Mouse (Mus musculus): Measurements from ENCODE around the gene Noc2l. TPM values are rescaled to one million over a fixed set of nuclear protein-coding genes. Genes with fewer than 3 reads are reported as not detected.

The Noc2l gene
- total and polyA plus RNA-seq, 3 experiments = 122 to 234 (median 164) TPM

DNA sequence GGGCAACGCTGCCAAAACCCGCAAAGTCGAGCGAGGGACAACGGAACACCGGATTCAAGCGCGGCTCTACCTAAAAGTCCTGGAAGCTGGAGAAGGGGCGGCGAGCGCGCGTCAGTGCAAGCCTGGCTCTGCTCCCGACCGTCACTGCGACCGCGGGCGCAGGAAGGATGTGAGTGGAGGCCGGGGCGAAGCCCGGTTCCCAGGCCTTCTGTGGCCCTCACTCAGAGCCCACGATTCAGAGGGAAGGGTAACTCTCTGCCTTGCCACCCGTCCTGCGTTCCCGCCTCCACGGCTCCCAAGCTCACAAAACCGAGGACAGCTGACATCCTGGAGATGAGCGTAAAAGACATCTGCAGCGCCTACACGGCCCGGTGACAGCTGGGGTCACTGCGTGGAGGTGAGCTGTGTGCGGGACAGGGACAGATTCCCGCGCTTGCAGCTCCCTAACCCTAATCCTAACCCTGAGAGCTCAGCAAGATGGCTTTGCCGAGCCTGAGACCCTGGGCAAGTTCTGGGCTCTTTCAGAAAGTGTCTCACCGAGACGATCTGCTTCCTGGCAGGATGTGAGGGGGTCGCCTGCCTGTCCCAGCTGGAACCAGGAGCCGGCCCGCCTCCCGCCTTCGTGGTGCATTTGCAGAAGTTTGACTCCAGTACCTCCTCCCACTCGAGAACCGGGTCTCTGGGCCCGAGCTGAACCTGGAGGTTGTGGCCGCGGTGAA is 32.2 kb upstream of the Noc2l start:
- Histone ChIP-seq H3K36me3 (ENCODE audit: control insufficient read depth in 1 of 2, insufficient read depth in 2 of 2, low read length in 2 of 2) (peaks cover 0 to 9% of the 10 kb centered on the region in 2 experiments; a peak in 2 of 4 replicates), H3K4me1 (ENCODE audit: control insufficient read depth in 1 of 2, insufficient read depth in 2 of 2, low read length in 2 of 2) (peaks cover 6 to 24% of the 10 kb centered on the region in 2 experiments; a peak in 3 of 4 replicates), H3K27ac (ENCODE audit: control insufficient read depth, low read depth, low read length) (peak overlapping the region; percentile 85), H3K9ac (ENCODE audit: control insufficient read depth, low read depth, low read length, poor library complexity, severe bottlenecking) (peak overlapping the region; percentile 88), H3K9me3 (replicated peaks; ENCODE audit: insufficient read depth, low read length) (no peaks in the 10 kb centered on the region), H3K79me2 (ENCODE audit: control insufficient read depth, insufficient read depth, low read length, poor library complexity) (peaks cover 15% of the 10 kb centered on the region), H3K27me3 (ENCODE audit: control insufficient read depth in 1 of 2, insufficient read depth in 2 of 2, low read length in 2 of 2) (no peaks in the 10 kb centered on the region), H3K4me3 (ENCODE audit: control insufficient read depth in 1 of 2, insufficient read depth in 1 of 2, low read depth in 2 of 2, low read length in 2 of 2) (peak overlapping the region; percentile 71 to 94)
- TF ChIP-seq E2F4 (IDR thresholded peaks at IDR 0.05; ENCODE audit: borderline replicate concordance, low read depth, low read length) = peak; percentile 70; the same call in 1 of the 2 replicates
- no peak for TF ChIP-seq RCOR1 (IDR thresholded peaks at IDR 0.05; ENCODE audit: low read depth, low read length)
- TF ChIP-seq MYB (IDR thresholded peaks at IDR 0.05; ENCODE audit: low read depth, low read length) = no peak
- no peak for TF ChIP-seq USF1 (IDR thresholded peaks at IDR 0.05; ENCODE audit: low read depth, low read length)
- TF ChIP-seq MXI1 (IDR thresholded peaks at IDR 0.05; ENCODE audit: low read depth, low read length) = peak; percentile 5; the same call in 1 of the 2 replicates
- peak; percentile 74; the same call in 1 of the 2 replicates for TF ChIP-seq SIN3A (IDR thresholded peaks at IDR 0.05; ENCODE audit: low read length)
- peak; percentile 9; the same call in 1 of the 2 replicates for TF ChIP-seq TCF12 (IDR thresholded peaks at IDR 0.05; ENCODE audit: low read depth, low read length)
- DNase-seq (ENCODE audit: low read depth, low spot score) = peak; percentile 78

- TF ChIP-seq CTCF (IDR thresholded peaks at IDR 0.05 in 2 of 3, conservative IDR thresholded peaks at IDR 0.05 in 1 of 3; ENCODE audit: control insufficient read depth in 1 of 3, insufficient read depth in 1 of 3, low read depth in 2 of 3, low read length in 3 of 3, poor library complexity in 1 of 3, severe bottlenecking in 1 of 3) = no peak
- TF ChIP-seq SIN3A (IDR thresholded peaks at IDR 0.05; ENCODE audit: low read length) = no peak
Observed at GRCm38 (mm10) chr4:156208872-156209271, 26.9 kb upstream of the Noc2l start.

DNA sequence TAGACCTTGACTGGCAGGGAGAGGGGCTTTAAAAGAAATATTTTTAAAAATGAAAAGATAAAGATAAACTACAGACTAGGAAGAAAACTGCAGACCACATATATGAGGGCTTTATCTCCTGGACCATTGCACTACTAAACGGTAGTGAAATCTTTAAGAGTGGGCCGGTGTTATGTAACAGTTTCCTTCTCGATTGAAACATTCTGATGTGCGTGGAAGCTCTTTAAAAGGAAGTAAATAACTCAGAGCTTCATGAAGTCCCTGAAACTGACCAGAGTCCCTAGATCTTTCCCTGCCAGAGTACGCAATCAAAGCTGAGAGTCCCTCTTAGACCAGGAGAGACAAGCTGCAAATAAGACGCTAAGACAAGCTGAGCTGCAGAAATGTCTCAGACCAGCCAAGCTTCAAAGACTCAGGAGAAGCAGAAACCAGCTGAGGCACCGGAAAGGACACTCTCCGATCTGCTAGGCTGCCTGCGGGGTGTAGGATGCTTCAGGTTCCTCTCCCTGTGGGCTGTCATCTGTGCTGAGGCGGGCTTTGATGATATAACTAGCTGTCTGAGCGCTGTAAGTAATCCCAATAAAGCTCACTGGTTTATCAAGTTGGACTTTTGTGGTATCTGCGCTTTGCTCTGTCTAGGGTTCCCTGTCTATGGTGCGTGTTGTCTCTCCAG is 25.7 kb upstream of the Noc2l start:
- Histone ChIP-seq H3K27me3 (ENCODE audit: control insufficient read depth in 1 of 2, insufficient read depth in 2 of 2, low read length in 2 of 2) (no peaks in the 10 kb centered on the region), H3K9me3 (replicated peaks; ENCODE audit: insufficient read depth, low read length) (no peaks in the 10 kb centered on the region)

More at GRCm38 (mm10) chr4:156208872-156209271, 26.9 kb upstream of the Noc2l start:
- H3K4me3 ChIP-seq (ENCODE audit: control insufficient read depth in 1 of 2, insufficient read depth in 1 of 2, low read depth in 2 of 2, low read length in 2 of 2) = no peak overlapping the region
- peaks cover 2 to 18% of the 10 kb centered on the region in 2 experiments; a peak in 3 of 4 replicates for H3K4me1 ChIP-seq (ENCODE audit: control insufficient read depth in 1 of 2, insufficient read depth in 2 of 2, low read length in 2 of 2)
- DNase-seq (ENCODE audit: low read depth, low spot score) = no peak
- no peaks in the 10 kb centered on the region for H3K27me3 ChIP-seq (ENCODE audit: control insufficient read depth in 1 of 2, insufficient read depth in 2 of 2, low read length in 2 of 2)
- peaks cover 8% of the 10 kb centered on the region for H3K79me2 ChIP-seq (ENCODE audit: control insufficient read depth, insufficient read depth, low read length, poor library complexity)
- no peaks in the 10 kb centered on the region; a peak in 1 of 4 replicates for H3K36me3 ChIP-seq (ENCODE audit: control insufficient read depth in 1 of 2, insufficient read depth in 2 of 2, low read length in 2 of 2)
- no peak overlapping the region for H3K9ac ChIP-seq (ENCODE audit: control insufficient read depth, low read depth, low read length, poor library complexity, severe bottlenecking)
- H3K9me3 ChIP-seq (replicated peaks; ENCODE audit: insufficient read depth, low read length) = no peaks in the 10 kb centered on the region
- no peak overlapping the region for H3K27ac ChIP-seq (ENCODE audit: control insufficient read depth, low read depth, low read length)

More for the DNA sequence above, 25.7 kb upstream of the Noc2l start:
- Histone ChIP-seq H3K79me2 (ENCODE audit: control insufficient read depth, insufficient read depth, low read length, poor library complexity) (no peaks in the 10 kb centered on the region), H3K4me1 (ENCODE audit: control insufficient read depth in 1 of 2, insufficient read depth in 2 of 2, low read length in 2 of 2) (peaks cover 2 to 6% of the 10 kb centered on the region in 2 experiments; a peak in 2 of 4 replicates), H3K27ac (ENCODE audit: control insufficient read depth, low read depth, low read length) (no peak overlapping the region), H3K36me3 (ENCODE audit: control insufficient read depth in 1 of 2, insufficient read depth in 2 of 2, low read length in 2 of 2) (no peaks in the 10 kb centered on the region; a peak in 1 of 4 replicates), H3K9ac (ENCODE audit: control insufficient read depth, low read depth, low read length, poor library complexity, severe bottlenecking) (no peak overlapping the region), H3K4me3 (ENCODE audit: control insufficient read depth in 1 of 2, insufficient read depth in 1 of 2, low read depth in 2 of 2, low read length in 2 of 2) (no peak overlapping the region)
- no peak for DNase-seq (ENCODE audit: low read depth, low spot score)
- TF ChIP-seq EP300 (IDR thresholded peaks at IDR 0.05; ENCODE audit: low read depth in 1 of 2, low read length in 2 of 2) = 0 out of 4 replicates have a peak, but pooled peaks have one; percentile 16 to 21
- TF ChIP-seq GATA1 (IDR thresholded peaks at IDR 0.05; ENCODE audit: low read depth, low read length) = no peak
- TF ChIP-seq MAZ (IDR thresholded peaks at IDR 0.05; ENCODE audit: low read depth, low read length) = no peak
- TF ChIP-seq E2F4 (IDR thresholded peaks at IDR 0.05; ENCODE audit: borderline replicate concordance, low read depth, low read length) = no peak
- TF ChIP-seq TCF12 (IDR thresholded peaks at IDR 0.05; ENCODE audit: low read depth, low read length) = no peak
- no peak for TF ChIP-seq HCFC1 (IDR thresholded peaks at IDR 0.05; ENCODE audit: low read depth, low read length)
- TF ChIP-seq ZMIZ1 (IDR thresholded peaks at IDR 0.05; ENCODE audit: low read depth, low read length) = 0 out of 2 replicates have a peak, but pooled peaks have one; percentile 13
- no peak for TF ChIP-seq MAX (IDR thresholded peaks at IDR 0.05; ENCODE audit: low read length)
- no peak for TF ChIP-seq ELF1 (IDR thresholded peaks at IDR 0.05; ENCODE audit: low read depth, low read length)
- TF ChIP-seq MYB (IDR thresholded peaks at IDR 0.05; ENCODE audit: low read depth, low read length) = no peak

All from MEL (cell line).